Mouse (Mus musculus) heart, embryonic 11.5 days (tissue): ENCODE data around the gene Rrp9. TPM values are rescaled to one million over a fixed set of nuclear protein-coding genes. Genes with fewer than 3 reads are reported as not detected.

Experiments used
- ATAC-seq: fragments of 200-750 bp; cut with Nextera tagmentation; replicated peaks from 2 replicates; pipeline ENCODE4 v1.8.0; 2017; ENCODE audit warnings: moderate library complexity; ENCODE audit not compliant: insufficient number of reproducible peaks, low FRiP score, low TSS enrichment
- H3K27ac ChIP-seq: fragments of 300-500 bp; sonication (generic); 2 replicates; pipeline ENCODE4 v1.5.1; 2014; ENCODE audit warnings: mild to moderate bottlenecking, low read depth, low read length
- H3K27me3 ChIP-seq: fragments of 300-500 bp; sonication (generic); 2 replicates; pipeline ENCODE4 v1.6.1; 2014; ENCODE audit warnings: mild to moderate bottlenecking, low read length, mixed read lengths; ENCODE audit not compliant: control insufficient read depth, insufficient read depth
- H3K36me3 ChIP-seq: fragments of 300-500 bp; sonication (generic); 2 replicates; pipeline ENCODE4 v1.6.1; 2014; ENCODE audit warnings: mild to moderate bottlenecking, low read length, moderate library complexity, mixed read lengths; ENCODE audit not compliant: control insufficient read depth, insufficient read depth
- H3K4me1 ChIP-seq: fragments of 300-500 bp; sonication (generic); 2 replicates; pipeline ENCODE4 v1.6.1; 2014; ENCODE audit warnings: low read length; ENCODE audit not compliant: control insufficient read depth, insufficient read depth
- H3K4me2 ChIP-seq: fragments of 300-500 bp; sonication (generic); 2 replicates; pipeline ENCODE4 v1.6.1; 2014; ENCODE audit warnings: mild to moderate bottlenecking, moderate library complexity
- H3K4me3 ChIP-seq: fragments of 300-500 bp; sonication (generic); 2 replicates; pipeline ENCODE4 v1.5.1; 2014; ENCODE audit warnings: low read depth, low read length
- H3K9ac ChIP-seq: fragments of 300-500 bp; sonication (generic); 2 replicates; pipeline ENCODE4 v1.6.1; 2014; ENCODE audit warnings: mild to moderate bottlenecking, low read depth, low read length, moderate library complexity
- H3K9me3 ChIP-seq: fragments of 300-500 bp; sonication (generic); replicated peaks from 2 replicates; pipeline ENCODE4 v1.6.1; 2016; ENCODE audit warnings: low read length; ENCODE audit not compliant: control insufficient read depth
- WGBS: fragments of 180-500 bp; shearing (Covaris S2); extraction: QIAGEN DNeasy Blood & Tissue Kit; methylation state at CpG from one replicate; pipeline ENCODE4 v1.1.7; 2014; ENCODE audit not compliant: insufficient replicate concordance; 5-methylcytosine and 5-hydroxymethylcytosine counted together
- polyA plus RNA-seq: library from polyadenylated mRNA; unstranded; fragments of >200 nt; fragmentation: Nextera tagmentation; extraction: Ambion mirVana; gene quantifications from 2 replicates; pipeline ENCODE4 v1.2.1, GENCODE M21; 2014

The Rrp9 gene
- polyA plus RNA-seq, 1 experiment from 2014 or later, result 31.3 TPM

DNA sequence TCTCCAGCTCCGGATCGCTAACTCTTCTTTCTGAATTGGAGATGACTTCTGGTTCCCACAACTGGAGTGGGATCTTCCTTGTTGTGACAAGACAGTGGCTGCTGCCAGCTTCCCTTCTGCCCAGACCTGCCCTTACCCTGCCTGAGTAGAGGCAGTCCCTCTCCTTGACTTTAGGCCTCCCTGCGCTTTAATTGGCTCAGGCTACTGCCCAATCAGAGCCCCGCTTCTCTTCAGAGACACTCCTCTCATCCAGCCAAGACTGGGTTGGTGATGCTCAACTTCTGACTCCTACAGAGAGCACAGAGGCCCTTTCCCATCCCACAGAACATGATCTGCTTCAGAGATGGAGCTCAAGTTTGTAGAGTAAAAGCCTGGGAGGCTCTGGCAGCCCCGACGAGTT, 28.5 kb downstream of the Rrp9 start:
- Histone ChIP-seq H3K36me3 (no peaks in the 10 kb centered on the region), H3K4me1 (no peaks in the 10 kb centered on the region), H3K9ac (no peak overlapping the region), H3K27ac (no peak overlapping the region), H3K9me3 (no peaks in the 10 kb centered on the region), H3K27me3 (peaks cover 5% of the 10 kb centered on the region), H3K4me2 (no peak overlapping the region), H3K4me3 (no peak overlapping the region)
- 68% methylated on average over 6 of the region's 6 CpGs for WGBS
- ATAC-seq, result no peak

DNA sequence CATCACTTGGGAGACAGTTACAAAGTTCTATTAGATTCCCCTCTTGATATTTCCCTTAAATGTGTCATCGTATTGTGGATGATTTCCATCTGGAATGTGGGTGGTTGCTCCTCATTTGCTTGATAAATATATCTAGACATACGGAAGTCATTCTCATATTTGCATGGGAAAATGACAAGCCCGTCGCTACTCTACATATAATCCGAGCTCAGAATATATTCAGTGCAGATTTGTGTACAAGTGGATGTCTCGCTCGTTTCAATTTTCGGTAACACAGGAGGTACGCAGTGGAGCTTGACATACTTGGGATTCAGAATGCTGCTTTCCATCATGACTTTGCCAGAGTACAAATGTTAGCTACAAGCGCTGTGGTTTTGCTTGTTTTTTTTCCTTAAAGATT, 33.6 kb downstream of the Rrp9 start:
- no peak overlapping the region for H3K27ac ChIP-seq
- peaks cover 8% of the 10 kb centered on the region for H3K4me1 ChIP-seq
- WGBS, result 86% methylated on average over 10 of the region's 10 CpGs
- H3K4me2 ChIP-seq, result no peak overlapping the region
- no peak overlapping the region for H3K4me3 ChIP-seq
- H3K9me3 ChIP-seq, result no peaks in the 10 kb centered on the region
- H3K9ac ChIP-seq, result no peak overlapping the region
- no peaks in the 10 kb centered on the region for H3K36me3 ChIP-seq
- no peak for ATAC-seq
- H3K27me3 ChIP-seq, result peaks cover 5% of the 10 kb centered on the region; the same call in 1 of the 2 replicates

DNA sequence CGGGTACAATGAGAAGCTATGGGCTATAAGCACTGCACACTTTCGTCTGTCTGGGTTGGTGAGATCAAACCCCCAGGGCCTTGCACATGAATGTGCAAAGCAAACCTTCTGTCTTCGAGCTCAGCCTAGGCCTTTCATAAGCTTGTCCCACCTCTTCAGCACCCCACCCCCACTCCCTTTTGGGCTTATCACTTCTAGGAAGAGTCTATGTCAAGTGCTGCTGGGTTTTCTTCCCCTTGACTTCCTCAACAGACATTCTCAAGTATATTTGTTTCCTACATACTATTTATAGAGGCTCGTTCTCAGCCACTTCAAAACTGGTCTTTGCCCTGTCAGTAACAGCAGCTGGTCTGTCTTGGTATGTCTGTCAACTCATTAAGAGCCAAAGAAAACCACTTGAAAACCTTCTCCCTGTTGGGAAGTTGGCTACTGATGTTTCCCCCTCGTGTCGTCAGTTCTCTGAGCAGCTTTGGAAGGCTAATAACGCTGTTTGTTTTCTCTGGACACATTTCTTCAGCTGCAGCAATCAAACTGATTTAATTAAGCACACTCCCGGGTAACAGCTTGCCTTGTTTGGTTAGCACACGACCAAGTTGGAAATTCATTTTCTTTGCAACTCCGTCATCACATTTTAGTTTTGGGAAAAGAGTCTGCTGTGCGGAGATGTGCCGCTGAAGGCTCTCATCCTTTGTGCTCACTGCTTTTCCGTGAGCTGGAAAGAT, 37.1 kb downstream of the Rrp9 start:
- WGBS, result 41% methylated on average over 13 of the region's 13 CpGs
- no peak overlapping the region for H3K4me2 ChIP-seq
- H3K27me3 ChIP-seq, result peaks cover 3% of the 10 kb centered on the region; the same call in 1 of the 2 replicates

DNA sequence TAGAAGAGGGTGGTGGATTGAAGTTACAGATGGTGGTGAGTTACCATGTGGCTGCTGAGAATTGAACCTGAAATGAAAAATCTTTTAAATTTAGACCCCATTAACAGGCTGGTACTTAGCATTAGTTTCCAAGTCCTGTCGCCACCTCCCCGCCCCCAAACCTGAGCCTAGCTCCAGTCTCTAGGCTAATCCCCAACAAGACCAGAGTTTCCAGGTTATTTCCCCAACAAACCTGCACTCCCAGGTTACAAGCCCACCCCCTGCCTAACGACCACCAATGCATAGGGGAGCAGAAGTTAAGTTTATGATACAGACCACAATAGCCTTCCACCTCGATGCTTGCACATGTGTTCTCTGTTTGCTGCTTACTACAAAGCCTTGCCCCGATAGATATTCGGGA, 37.8 kb downstream of the Rrp9 start:
- Histone ChIP-seq H3K4me3 (no peak overlapping the region), H3K36me3 (no peaks in the 10 kb centered on the region), H3K4me2 (no peak overlapping the region), H3K9me3 (no peaks in the 10 kb centered on the region), H3K9ac (no peak overlapping the region), H3K27ac (no peak overlapping the region), H3K27me3 (peaks cover 3% of the 10 kb centered on the region; the same call in 1 of the 2 replicates), H3K4me1 (peaks cover 8% of the 10 kb centered on the region)
- ATAC-seq, result no peak
- 68% methylated on average over 6 of the region's 6 CpGs for WGBS

More for the DNA sequence above, 37.1 kb downstream of the Rrp9 start:
- Histone ChIP-seq H3K4me1 (peaks cover 8% of the 10 kb centered on the region), H3K27ac (no peak overlapping the region), H3K9ac (no peak overlapping the region), H3K9me3 (no peaks in the 10 kb centered on the region), H3K4me3 (no peak overlapping the region), H3K36me3 (no peaks in the 10 kb centered on the region)
- ATAC-seq, result no peak

DNA sequence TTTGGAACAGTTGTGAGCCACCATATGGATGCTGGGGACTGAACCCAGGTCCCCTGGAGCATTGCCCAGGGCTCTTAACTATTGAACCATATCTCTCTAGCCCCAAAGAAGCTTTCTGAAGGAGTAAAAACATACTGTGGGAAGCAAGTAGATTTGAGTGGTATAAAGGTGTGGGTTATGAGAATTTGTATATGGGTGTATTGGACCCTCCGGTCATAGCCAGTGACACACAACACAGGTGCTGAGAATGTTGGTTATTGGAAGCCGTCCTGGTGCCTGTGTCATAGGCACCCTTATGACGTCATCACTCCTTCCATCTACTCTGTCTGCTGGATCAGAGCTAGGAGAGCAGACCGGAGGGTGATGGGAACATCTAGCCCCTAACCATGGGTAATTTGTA, 38.5 kb downstream of the Rrp9 start, which contains the start of gene Iqcf5:
TSS of gene Iqcf5 (plus strand) at position 301 of the 400 bp plus-strand sequence.
- Histone ChIP-seq H3K9me3 (no peaks in the 10 kb centered on the region), H3K27me3 (peaks cover 3% of the 10 kb centered on the region; the same call in 1 of the 2 replicates), H3K27ac (no peak within 1 kb of the TSS), H3K36me3 (no peaks in the 10 kb centered on the region), H3K4me3 (no peak within 1 kb of the TSS), H3K4me1 (peaks cover 8% of the 10 kb centered on the region), H3K9ac (no peak within 1 kb of the TSS), H3K4me2 (no peak within 1 kb of the TSS)
- WGBS, result 82% methylated on average over 4 of the region's 4 CpGs
- no peak for ATAC-seq

DNA sequence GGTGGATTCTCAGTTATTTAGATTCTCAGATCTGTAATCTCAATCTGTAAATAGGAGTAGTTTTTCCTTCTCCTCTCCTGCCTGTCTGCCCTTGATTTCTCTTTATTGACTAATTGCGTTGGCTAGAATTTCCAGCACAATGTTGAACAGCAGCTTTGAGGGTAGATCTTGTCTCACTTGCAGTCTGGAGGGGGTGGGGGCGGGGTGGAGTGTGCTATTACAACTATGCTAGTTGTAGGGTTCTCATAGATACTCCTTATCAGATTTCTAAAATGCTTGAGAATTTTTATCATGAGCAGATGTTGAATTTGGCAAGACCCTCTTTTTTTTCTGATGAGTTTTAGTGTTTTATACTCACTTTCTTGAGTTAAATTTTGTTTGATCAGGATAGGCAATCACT, 43.7 kb downstream of the Rrp9 start:
- no peaks in the 10 kb centered on the region for H3K4me1 ChIP-seq
- no peak overlapping the region for H3K27ac ChIP-seq
- no peak overlapping the region for H3K4me3 ChIP-seq
- H3K9me3 ChIP-seq, result no peaks in the 10 kb centered on the region
- WGBS, result 65% methylated on average over 2 of the region's 2 CpGs
- H3K4me2 ChIP-seq, result no peak overlapping the region
- peaks cover 4% of the 10 kb centered on the region for H3K27me3 ChIP-seq
- H3K9ac ChIP-seq, result no peak overlapping the region
- no peak for ATAC-seq
- no peaks in the 10 kb centered on the region for H3K36me3 ChIP-seq

DNA sequence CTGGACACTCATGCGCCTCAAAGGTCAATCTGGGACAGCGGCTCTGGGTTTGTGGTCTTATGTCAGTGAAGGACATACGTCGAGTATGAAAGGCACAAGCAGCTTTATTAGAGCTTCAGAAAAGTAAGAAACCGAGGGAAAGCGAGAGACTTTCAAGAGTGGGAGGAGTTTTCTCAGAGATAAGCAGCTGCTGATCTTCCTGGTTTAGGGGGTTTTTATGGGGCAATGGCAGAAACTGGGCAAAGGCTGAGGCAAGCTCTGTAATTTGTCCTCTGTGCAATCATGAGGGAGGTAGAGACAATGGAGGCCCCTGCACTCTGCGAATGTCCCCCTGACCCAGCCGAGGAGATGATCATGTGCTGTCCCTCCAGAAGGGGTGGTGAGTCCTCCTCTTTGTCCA, 44.1 kb downstream of the Rrp9 start:
- Histone ChIP-seq H3K4me1 (no peaks in the 10 kb centered on the region), H3K4me2 (no peak overlapping the region), H3K27ac (no peak overlapping the region), H3K9ac (no peak overlapping the region), H3K27me3 (peaks cover 4% of the 10 kb centered on the region), H3K9me3 (no peaks in the 10 kb centered on the region), H3K4me3 (no peak overlapping the region), H3K36me3 (no peaks in the 10 kb centered on the region)
- WGBS, result 70% methylated on average over 8 of the region's 8 CpGs
- ATAC-seq, result no peak

DNA sequence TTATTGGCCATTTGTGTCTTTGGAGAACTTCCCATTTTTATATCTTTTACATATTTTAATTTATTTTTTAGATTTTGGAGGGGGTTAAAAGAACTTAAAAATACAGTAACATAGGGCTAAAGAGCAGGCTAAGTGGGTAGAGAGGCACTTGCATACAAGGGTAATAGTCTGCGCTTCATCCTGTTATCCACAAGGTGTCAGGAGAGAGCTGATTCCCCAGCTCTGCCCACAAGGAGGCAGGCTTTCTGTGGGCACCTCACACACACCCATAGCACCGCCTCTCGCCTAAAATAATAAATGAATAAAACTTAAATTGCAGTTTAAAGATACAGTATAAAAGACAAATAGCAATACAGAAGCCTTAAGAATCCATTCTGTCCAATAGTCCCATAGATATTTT, 56.1 kb downstream of the Rrp9 start:
- no peak overlapping the region for H3K4me3 ChIP-seq
- no peak overlapping the region for H3K4me2 ChIP-seq
- no peaks in the 10 kb centered on the region for H3K27me3 ChIP-seq
- ATAC-seq, result no peak
- no peak overlapping the region for H3K27ac ChIP-seq
- H3K36me3 ChIP-seq, result no peaks in the 10 kb centered on the region
- no peaks in the 10 kb centered on the region for H3K4me1 ChIP-seq
- WGBS, result 32% methylated on average over 3 of the region's 3 CpGs
- no peaks in the 10 kb centered on the region for H3K9me3 ChIP-seq
- H3K9ac ChIP-seq, result no peak overlapping the region

DNA sequence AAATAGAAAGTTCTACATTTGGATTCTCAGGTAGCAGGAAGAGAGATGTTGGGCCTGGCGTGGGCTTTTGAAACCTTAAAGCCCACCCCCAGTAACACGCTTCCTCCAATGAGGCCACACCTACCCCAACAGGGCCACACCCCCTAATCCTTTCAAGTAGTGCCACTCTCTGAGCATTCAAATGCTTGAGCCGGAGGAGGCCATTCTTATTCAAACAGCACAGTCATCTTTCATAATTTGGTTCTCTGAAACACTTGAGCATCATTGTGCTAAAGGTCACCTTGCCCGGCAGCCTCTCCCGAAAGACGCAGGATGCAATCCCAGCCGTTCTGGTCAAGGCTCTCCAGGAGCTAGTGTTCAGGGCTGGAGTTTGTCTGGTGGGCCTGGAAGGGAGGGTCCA, 58.5 kb downstream of the Rrp9 start:
- 91% methylated on average over 7 of the region's 7 CpGs for WGBS
- no peaks in the 10 kb centered on the region for H3K4me1 ChIP-seq
- no peak overlapping the region for H3K4me2 ChIP-seq
- H3K27ac ChIP-seq, result no peak overlapping the region
- no peak for ATAC-seq
- no peak overlapping the region for H3K9ac ChIP-seq
- H3K4me3 ChIP-seq, result no peak overlapping the region
- no peaks in the 10 kb centered on the region for H3K9me3 ChIP-seq
- H3K36me3 ChIP-seq, result no peaks in the 10 kb centered on the region
- H3K27me3 ChIP-seq, result no peaks in the 10 kb centered on the region
